ENCODE assay signal across 7 mouse cellular contexts in genomic region chr5:117304947-117305346, GRCm38 (mm10). TPM values are rescaled to one million over a fixed set of nuclear protein-coding genes. Genes with fewer than 3 reads are reported as not detected.
DNase-seq lines count a peak whose midpoint lies in the region; ATAC-seq and TF ChIP-seq lines count a peak whose summit lies in the region.

No protein-coding gene starts in this region.

- ATAC-seq in G1E (ENCODE audit: extremely low read depth, insufficient number of reproducible peaks, low FRiP score, poor library complexity, severe bottlenecking): 0 out of 2 replicates have a peak, but pooled peaks have one; percentile 22

- no peak overlapping the region for H3K4me3 ChIP-seq in G1E (ENCODE audit: low read depth, low read length)
- H3K4me3 ChIP-seq in layer of hippocampus, adult 2 months: no peak overlapping the region

- H3K27me3 ChIP-seq in G1E (ENCODE audit: insufficient read depth, low read length): peaks cover 12% of the 10 kb centered on the region

- DNase-seq in B cell, adult 2 months: peak; percentile 82 to 83
- peak; percentile 33 for DNase-seq in G1E (ENCODE audit: low spot score)
- peak; percentile 75 to 83 for DNase-seq in cerebellum, adult 18-20 months
- peak; percentile 86 for DNase-seq in gastrocnemius, postnatal 10 days
- peak; percentile 56 to 83 for DNase-seq in layer of hippocampus, adult 2 months (ENCODE audit: low spot score in 2 of 2)
- DNase-seq in lung, postnatal 4 days: peak; percentile 71 to 81
- DNase-seq in spleen, adult 12 weeks (ENCODE audit: low spot score): peak; percentile 60

- peak; percentile 45; the same call in 1 of the 2 replicates for TF ChIP-seq CTCF in G1E (IDR thresholded peaks at IDR 0.05; ENCODE audit: low read depth, low read length)
- TF ChIP-seq CTCF in layer of hippocampus, adult 2 months (conservative IDR thresholded peaks at IDR 0.05): peak; percentile 83

- peaks cover 3% of the 10 kb centered on the region; the same call in 1 of the 2 replicates for H3K9me3 ChIP-seq in G1E (replicated peaks)

- no peak overlapping the region for H3K27ac ChIP-seq in layer of hippocampus, adult 2 months

- H3K4me1 ChIP-seq in G1E (ENCODE audit: insufficient read depth, low read depth, low read length): peaks cover 10% of the 10 kb centered on the region

- no peaks in the 10 kb centered on the region for H3K36me3 ChIP-seq in G1E (replicated peaks)

RNA-seq across cellular contexts. Expression of gene Vsig10, which starts 13.9 kb away (rescaled TPM):
- total RNA-seq in G1E (2014; fragmentation: Nextera tagmentation) (not detected in 2 replicates), G1E (2017) (0.05 and 0.17 TPM in 2 replicates)
- polyA plus RNA-seq in G1E (2012): 0.02 TPM in 1 of 2 replicates, not detected in the other
- total RNA-seq in gastrocnemius, postnatal 10 days (2021): 10 to 100 TPM in 1 of 2 experiments, 1 to 10 TPM in 1; 8.6 to 11.9 TPM
- 1 to 10 TPM; 1.5 to 2.1 TPM for total RNA-seq in layer of hippocampus, adult 2 months (2021)

RNA-seq across cellular contexts. Expression of gene Pebp1, which starts 17.5 kb away (rescaled TPM):
- total RNA-seq in G1E (2014; fragmentation: Nextera tagmentation) (325 and 337 TPM in 2 replicates), G1E (2017) (210 and 243 TPM in 2 replicates)
- polyA plus RNA-seq in G1E (2012): 1,716 and 1,825 TPM in 2 replicates
- 100 to 1,000 TPM; 307 to 317 TPM for total RNA-seq in gastrocnemius, postnatal 10 days (2021)
- 100 to 1,000 TPM; 696 to 743 TPM for total RNA-seq in layer of hippocampus, adult 2 months (2021)

RNA-seq across cellular contexts. Expression of gene Wsb2, which starts 52.2 kb away (rescaled TPM):
- total RNA-seq in G1E (2014; fragmentation: Nextera tagmentation): 14.7 and 26.3 TPM in 2 replicates
- total RNA-seq in G1E (2017): 61.5 and 69.3 TPM in 2 replicates
- 29.8 and 34.5 TPM in 2 replicates for polyA plus RNA-seq in G1E (2012)
- total RNA-seq in gastrocnemius, postnatal 10 days (2021): 10 to 100 TPM; 80.3 to 83.1 TPM
- total RNA-seq in layer of hippocampus, adult 2 months (2021): 100 to 1,000 TPM; 262 to 264 TPM

Comparison
In these comparisons a context has a peak if more than half of its experiments do, and no peak if none do; other contexts are left out.
1. DNase-seq: peak in every context shown above with its lines; median percentile 86 in gastrocnemius, postnatal 10 days; 82 in B cell, adult 2 months; 79 in cerebellum, adult 18-20 months; 76 in lung, postnatal 4 days; 70 in layer of hippocampus, adult 2 months; 60 in spleen, adult 12 weeks; 33 in G1E.